Mouse (Mus musculus) thymus, adult 2 months (tissue): Measurements from ENCODE around the gene Ndufs5. TPM values are rescaled to one million over a fixed set of nuclear protein-coding genes. Genes with fewer than 3 reads are reported as not detected.
A peak's percentile ranks its signal among the peaks of the same experiment; 100 is the strongest.

Experiments used
- DNase-seq: peaks from one replicate; pipeline ENCODE4 v3.0.0; 2021
- H3K27ac ChIP-seq: fragments of 200-500 bp; 2 replicates; pipeline ENCODE4 v1.5.1; 2012; ENCODE audit warnings: low read length, control low read depth; ENCODE audit not compliant: control insufficient read depth, insufficient read depth
- H3K27me3 ChIP-seq: fragments of 200-500 bp; 2 replicates; pipeline ENCODE4 v1.6.1; 2012; ENCODE audit warnings: mild to moderate bottlenecking, low read length, moderate library complexity, mixed read lengths; ENCODE audit not compliant: control insufficient read depth, insufficient read depth
- H3K36me3 ChIP-seq: fragments of 200-500 bp; 2 replicates; pipeline ENCODE4 v1.6.1; 2012; ENCODE audit warnings: mild to moderate bottlenecking, low read length, moderate library complexity; ENCODE audit not compliant: control insufficient read depth, insufficient read depth
- H3K4me1 ChIP-seq: fragments of 200-500 bp; replicated peaks from 2 replicates; pipeline ENCODE4 v1.6.1; 2012; ENCODE audit warnings: low read length; ENCODE audit not compliant: control insufficient read depth, insufficient read depth
- H3K4me3 ChIP-seq: fragments of 200-500 bp; 2 replicates; pipeline ENCODE4 v1.5.1; 2012; ENCODE audit warnings: mild to moderate bottlenecking, low read length, control low read depth, moderate library complexity; ENCODE audit not compliant: control insufficient read depth, insufficient read depth
- CTCF ChIP-seq: fragments of 200-500 bp; IDR thresholded peaks from 2 replicates; pipeline ENCODE4 v1.5.1; 2012; ENCODE audit warnings: mild to moderate bottlenecking, control low read depth, low read length, moderate library complexity, borderline replicate concordance; ENCODE audit not compliant: control insufficient read depth, poor library complexity, insufficient read depth; ENCODE audit errors: extremely low read depth
- POLR2A ChIP-seq: fragments of 200-500 bp; IDR thresholded peaks from 2 replicates; pipeline ENCODE4 v1.6.1; 2012; ENCODE audit warnings: mild to moderate bottlenecking, low read length, control low read depth, moderate library complexity; ENCODE audit not compliant: control insufficient read depth, poor library complexity, insufficient read depth; ENCODE audit errors: extremely low read depth
- WGBS: fragments of 180-500 bp; shearing (Covaris S2); methylation state at CpG from one replicate; pipeline ENCODE4 v1.1.7; 2018; 5-methylcytosine and 5-hydroxymethylcytosine counted together
- polyA plus RNA-seq: library from polyadenylated mRNA; depleted of rRNA; stranded (reverse); fragments of >200 nt; gene quantifications from 2 replicates; pipeline ENCODE4 v1.2.3, GENCODE M21; 2012

Gene Ndufs5
- polyA plus RNA-seq, 1 experiment, result 44.2 TPM

DNA sequence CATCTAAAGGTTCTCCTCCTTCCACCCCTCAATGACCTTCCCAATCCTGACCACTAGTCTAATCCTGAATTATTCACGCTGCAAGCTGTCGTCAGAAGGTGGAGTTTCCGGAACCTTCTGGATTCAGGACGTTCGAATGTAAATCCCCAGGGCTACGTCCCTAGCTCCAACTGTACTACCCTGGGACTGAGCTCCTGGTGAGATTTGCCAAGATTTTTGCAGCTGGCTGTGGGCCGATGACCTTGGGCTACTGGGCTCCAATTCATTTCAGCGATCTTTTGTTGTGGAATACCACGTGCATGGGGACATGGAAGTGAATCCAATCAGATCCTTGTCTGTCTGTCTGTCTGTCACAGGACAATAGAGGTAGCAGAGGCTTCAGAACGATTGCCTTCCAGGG, 27.7 kb downstream of the Ndufs5 start:
- Histone ChIP-seq H3K36me3 (no peaks in the 10 kb centered on the region), H3K27me3 (peaks cover 17% of the 10 kb centered on the region), H3K27ac (no peak overlapping the region), H3K4me1 (peaks cover 13% of the 10 kb centered on the region), H3K4me3 (no peak overlapping the region)
- TF ChIP-seq CTCF (no peak), POLR2A (no peak)
- no peak for DNase-seq
- 93% methylated on average over 10 of the region's 10 CpGs for WGBS

- Histone ChIP-seq H3K27ac (no peak overlapping the region), H3K36me3 (no peaks in the 10 kb centered on the region), H3K27me3 (peaks cover 20% of the 10 kb centered on the region), H3K4me3 (peak overlapping the region; percentile 30), H3K4me1 (peaks cover 13% of the 10 kb centered on the region)
- TF ChIP-seq CTCF (no peak), POLR2A (no peak)
- DNase-seq, result peak; percentile 9
- 1% methylated on average over 77 of the region's 89 CpGs for WGBS
These were observed 30.8 kb downstream of the Ndufs5 start for GRCm38 (mm10) chr4:123687025-123687781.

DNA sequence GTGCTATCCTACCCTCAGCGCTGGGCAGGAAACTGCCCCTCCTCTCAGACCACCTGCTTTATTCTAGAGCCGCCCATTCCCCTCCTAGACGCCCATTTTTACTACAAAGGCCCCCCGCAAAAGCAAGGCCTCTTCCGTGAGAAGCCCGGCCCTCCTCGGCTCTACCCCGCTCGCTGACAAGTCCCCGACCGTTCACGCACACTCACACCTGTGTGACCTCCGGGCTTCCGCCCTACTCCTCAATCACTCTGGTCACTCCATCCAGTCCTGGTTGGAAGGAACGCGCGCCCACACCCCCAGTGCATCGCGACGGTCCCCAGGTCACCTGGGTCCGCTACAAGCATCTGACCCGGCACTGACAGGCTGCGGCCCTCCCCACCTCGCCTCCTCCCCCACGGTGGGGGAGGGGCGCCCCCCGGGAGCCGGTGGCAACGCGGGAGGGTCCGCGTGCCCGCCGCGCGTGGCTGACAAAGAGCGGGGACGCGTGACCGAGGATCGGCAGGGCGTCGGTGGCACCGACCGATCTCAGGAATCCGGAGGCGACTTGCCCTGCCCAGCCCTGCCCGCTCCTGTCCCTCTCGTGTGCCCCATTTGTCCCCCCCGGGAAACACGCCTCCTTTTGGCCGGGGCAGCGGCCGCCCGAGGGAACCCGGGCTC, 31.5 kb downstream of the Ndufs5 start:
- Histone ChIP-seq H3K27ac (no peak overlapping the region), H3K4me1 (peaks cover 13% of the 10 kb centered on the region), H3K36me3 (no peaks in the 10 kb centered on the region), H3K27me3 (peaks cover 20% of the 10 kb centered on the region), H3K4me3 (peak overlapping the region; percentile 30)
- 2% methylated on average over 55 of the region's 56 CpGs for WGBS
- TF ChIP-seq CTCF, result no peak
- DNase-seq, result no peak

DNA sequence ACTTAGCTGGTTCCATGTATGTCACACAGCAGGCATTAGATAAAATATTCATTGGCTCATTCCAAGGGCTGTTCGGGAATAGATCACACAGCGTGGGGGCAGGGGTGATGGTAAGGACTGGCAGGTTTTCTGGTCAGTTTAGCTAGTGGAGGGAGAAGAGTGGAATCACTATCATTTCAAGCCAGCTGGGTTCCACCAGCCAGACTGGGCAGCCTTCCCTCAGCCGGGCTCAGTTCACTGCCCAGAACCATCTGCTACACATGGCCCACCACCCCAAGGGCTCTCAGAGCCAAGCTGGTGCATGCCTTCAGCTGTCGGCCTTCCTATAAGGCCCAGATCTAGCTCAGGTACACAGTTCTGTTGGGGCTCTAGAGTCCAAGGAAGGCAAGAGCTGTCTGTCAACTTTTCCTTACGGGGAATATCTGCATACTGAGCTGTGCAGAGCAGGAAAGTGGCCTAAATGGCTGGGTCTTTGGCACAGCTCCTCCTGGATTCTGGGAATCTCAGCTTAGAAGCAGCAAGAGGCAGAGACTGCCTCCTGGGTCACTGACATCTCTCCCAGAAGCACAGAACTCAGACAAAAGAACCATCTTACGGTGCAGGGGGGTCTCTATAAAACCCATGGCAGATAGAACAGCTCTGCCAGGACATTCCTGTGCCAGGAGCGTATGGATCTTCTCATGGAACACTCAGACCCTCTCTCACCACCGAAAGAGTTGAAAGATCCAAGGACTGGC, 32.3 kb downstream of the Ndufs5 start:
- no peak overlapping the region for H3K4me3 ChIP-seq
- H3K36me3 ChIP-seq, result no peaks in the 10 kb centered on the region
- H3K27ac ChIP-seq, result no peak overlapping the region
- 88% methylated on average over 8 of the region's 8 CpGs for WGBS
- no peak for DNase-seq
- H3K27me3 ChIP-seq, result peaks cover 20% of the 10 kb centered on the region
- H3K4me1 ChIP-seq, result peaks cover 13% of the 10 kb centered on the region
- no peak for TF ChIP-seq POLR2A
- no peak for TF ChIP-seq CTCF

DNA sequence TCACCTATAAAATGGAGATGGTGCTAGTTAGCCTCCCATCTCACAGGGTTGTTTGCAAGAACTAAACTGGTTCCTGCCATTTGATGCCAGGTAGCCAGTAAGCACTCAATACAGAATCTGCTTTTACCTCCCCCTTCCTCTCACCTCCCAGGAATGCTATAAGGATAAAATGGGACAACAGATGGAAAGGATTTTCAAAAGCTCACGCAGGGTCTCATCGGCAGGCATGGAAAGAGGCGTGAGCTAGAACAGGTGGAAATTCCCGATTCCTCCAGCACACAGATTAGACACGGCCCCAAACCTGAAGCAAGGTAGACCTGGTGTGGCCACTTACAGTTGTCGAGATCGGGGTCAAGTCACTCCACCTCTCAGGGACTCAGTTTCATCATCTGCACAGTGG, 33.0 kb downstream of the Ndufs5 start:
- Histone ChIP-seq H3K27ac (no peak overlapping the region), H3K4me3 (no peak overlapping the region), H3K4me1 (peaks cover 13% of the 10 kb centered on the region), H3K36me3 (no peaks in the 10 kb centered on the region), H3K27me3 (peaks cover 20% of the 10 kb centered on the region)
- no peak for DNase-seq
- no peak for TF ChIP-seq CTCF
- no peak for TF ChIP-seq POLR2A
- WGBS, result 93% methylated on average over 7 of the region's 7 CpGs

- TF ChIP-seq CTCF (no peak), POLR2A (no peak)
- Histone ChIP-seq H3K27ac (no peak within 1 kb of the TSS), H3K27me3 (peaks cover 20% of the 10 kb centered on the region), H3K4me3 (no peak within 1 kb of the TSS), H3K4me1 (peaks cover 13% of the 10 kb centered on the region), H3K36me3 (no peaks in the 10 kb centered on the region)
- no peak for DNase-seq
- WGBS, result 88% methylated on average over 3 of the region's 3 CpGs
These were observed 33.7 kb downstream of the Ndufs5 start, which contains the start of gene Macf1 for GRCm38 (mm10) chr4:123684260-123684659. Gene Macf1 (minus strand): TSS chr4:123684360.
